Mouse (Mus musculus): ENCODE measurements around the gene Npr2. TPM values are rescaled to one million over a fixed set of nuclear protein-coding genes. Genes with fewer than 3 reads are reported as not detected.
A peak's percentile ranks its signal among the peaks of the same experiment; 100 is the strongest.

The Npr2 gene
- polyA plus RNA-seq (2012; rRNA removed): 38.0 and 41.5 TPM in 2 replicates

DNA sequence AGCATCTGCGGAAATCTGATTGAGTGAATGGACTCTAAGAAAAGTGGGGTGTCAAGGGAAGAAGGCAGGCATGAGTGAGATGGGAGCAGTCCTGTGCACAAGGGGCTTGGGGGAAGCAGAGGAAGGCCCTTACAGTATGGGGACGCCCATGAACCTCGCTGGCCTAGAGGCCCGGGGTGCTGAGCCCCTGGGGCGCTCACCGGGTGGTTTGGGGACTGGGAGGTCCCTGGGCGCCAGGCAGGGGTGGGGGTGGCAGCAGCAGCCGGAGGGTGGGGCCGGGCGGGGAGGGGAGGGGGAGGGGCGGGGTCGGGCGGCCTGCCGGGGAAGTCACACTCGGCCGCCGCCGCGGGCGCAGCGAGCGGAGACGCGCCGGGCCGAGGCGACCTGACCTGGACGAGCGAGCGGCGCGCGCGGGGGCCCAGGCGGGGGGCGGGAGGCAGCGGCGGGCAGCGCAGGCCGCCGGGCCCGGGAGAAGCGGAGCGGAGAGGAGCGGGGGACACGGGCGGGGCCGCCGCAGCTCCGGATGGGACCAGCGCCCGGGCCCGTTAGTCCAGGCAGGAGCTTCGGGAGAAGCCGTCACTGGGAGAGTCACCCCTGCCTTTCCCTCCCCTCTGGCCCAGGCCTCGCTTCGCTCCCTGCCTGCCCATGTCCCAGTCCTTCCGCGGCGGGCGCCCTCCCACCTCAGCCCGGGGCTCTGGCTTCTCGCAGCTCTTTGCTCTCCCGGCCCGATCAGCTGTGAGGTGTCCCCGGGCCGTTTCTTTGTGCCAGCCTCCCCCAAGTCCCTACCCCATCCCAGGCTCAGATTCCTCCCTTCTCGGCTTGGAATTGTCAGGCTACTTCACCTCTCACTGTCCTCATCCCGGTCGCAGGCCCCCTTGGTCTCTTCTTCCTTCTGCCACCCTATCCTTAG is at the start of gene Npr2:
Npr2 (plus strand) TSS at position 890 of the 910 bp plus-strand sequence.
- no peaks in the 10 kb centered on the region for H3K36me3 ChIP-seq (ENCODE audit: control insufficient read depth, insufficient read depth, low read length)
- no peaks in the 10 kb centered on the region for H3K27me3 ChIP-seq (replicated peaks; ENCODE audit: control insufficient read depth, insufficient read depth, low read length)
- TF ChIP-seq POLR2A (IDR thresholded peaks at IDR 0.05; ENCODE audit: low read depth, low read length): no peak
- H3K4me3 ChIP-seq (ENCODE audit: insufficient read depth, low read depth, low read length): peak within 1 kb of the TSS; percentile 59
- 4% methylated on average over 63 of the region's 70 CpGs for WGBS
- peak; percentile 58 for DNase-seq
- no peaks in the 10 kb centered on the region; the same call in 1 of the 2 replicates for H3K4me1 ChIP-seq (ENCODE audit: control insufficient read depth, insufficient read depth, low read length)
- no peak within 1 kb of the TSS; the same call in 1 of the 2 replicates for H3K27ac ChIP-seq (ENCODE audit: insufficient read depth, low read depth, low read length)

DNA sequence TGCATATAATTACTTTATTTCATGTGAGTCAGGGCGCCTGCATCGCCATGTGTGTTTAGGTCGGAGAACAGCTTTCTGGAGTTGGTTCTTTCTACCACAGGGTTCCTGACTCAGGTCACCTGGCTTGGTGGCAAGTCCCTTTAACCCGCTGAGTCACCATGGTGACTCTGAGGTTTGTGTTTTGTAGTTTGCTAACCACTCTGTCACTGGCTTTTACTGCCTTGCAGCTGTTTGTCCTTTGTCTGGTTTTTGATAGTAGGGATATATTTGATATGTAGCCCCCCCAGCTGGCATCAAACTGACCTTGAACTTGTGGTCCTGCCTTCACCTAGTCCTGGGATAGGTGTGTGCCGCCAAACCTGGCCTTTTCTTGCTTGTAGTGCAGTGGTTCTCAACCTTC is 49.5 kb upstream of the Npr2 start:
- 89% methylated on average over 5 of the region's 5 CpGs for WGBS
- 0 out of 2 replicates have a peak, but pooled peaks cover 1% of the 10 kb centered on the region for H3K36me3 ChIP-seq (ENCODE audit: control insufficient read depth, insufficient read depth, low read length)
- H3K4me1 ChIP-seq (ENCODE audit: control insufficient read depth, insufficient read depth, low read length): peaks cover 24% of the 10 kb centered on the region

DNA sequence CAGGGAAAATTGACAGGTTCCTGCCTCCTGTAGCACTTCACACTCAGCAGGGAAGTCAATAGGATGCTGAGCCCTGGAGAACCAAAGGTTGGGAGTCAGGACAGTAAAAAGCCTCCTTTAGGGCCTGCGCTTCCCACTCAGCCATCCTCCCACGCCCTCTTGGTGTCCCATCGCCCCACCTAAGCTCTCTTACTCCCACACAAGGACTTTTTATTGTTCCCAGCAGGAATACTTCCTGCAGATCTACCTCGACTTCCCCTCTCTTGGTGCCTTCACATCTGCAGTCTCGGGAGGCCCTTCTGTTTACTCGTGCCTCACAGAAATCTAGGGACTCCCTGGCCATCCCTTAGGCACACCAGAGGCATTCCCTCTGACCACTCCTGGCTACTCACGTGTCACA is 48.3 kb upstream of the Npr2 start:
- Histone ChIP-seq H3K27me3 (replicated peaks; ENCODE audit: control insufficient read depth, insufficient read depth, low read length) (no peaks in the 10 kb centered on the region), H3K4me1 (ENCODE audit: control insufficient read depth, insufficient read depth, low read length) (peaks cover 24% of the 10 kb centered on the region), H3K4me3 (ENCODE audit: insufficient read depth, low read depth, low read length) (no peak overlapping the region), H3K36me3 (ENCODE audit: control insufficient read depth, insufficient read depth, low read length) (0 out of 2 replicates have a peak, but pooled peaks cover 1% of the 10 kb centered on the region), H3K27ac (ENCODE audit: insufficient read depth, low read depth, low read length) (no peak overlapping the region)
- no peak for DNase-seq
- TF ChIP-seq POLR2A (IDR thresholded peaks at IDR 0.05; ENCODE audit: low read depth, low read length) (no peak), CTCF (conservative IDR thresholded peaks at IDR 0.05; ENCODE audit: insufficient read depth, insufficient read length, low read depth, low read length) (no peak)
- WGBS: 63% methylated on average over 7 of the region's 7 CpGs

More for the DNA sequence above, 49.5 kb upstream of the Npr2 start:
- Histone ChIP-seq H3K4me3 (ENCODE audit: insufficient read depth, low read depth, low read length) (no peak overlapping the region), H3K27me3 (replicated peaks; ENCODE audit: control insufficient read depth, insufficient read depth, low read length) (no peaks in the 10 kb centered on the region), H3K27ac (ENCODE audit: insufficient read depth, low read depth, low read length) (no peak overlapping the region)
- no peak for TF ChIP-seq POLR2A (IDR thresholded peaks at IDR 0.05; ENCODE audit: low read depth, low read length)
- no peak for TF ChIP-seq CTCF (conservative IDR thresholded peaks at IDR 0.05; ENCODE audit: insufficient read depth, insufficient read length, low read depth, low read length)
- no peak for DNase-seq

- 51% methylated on average over 12 of the region's 12 CpGs for WGBS
- 0 out of 2 replicates have a peak, but pooled peaks cover 1% of the 10 kb centered on the region for H3K36me3 ChIP-seq (ENCODE audit: control insufficient read depth, insufficient read depth, low read length)
- peak; percentile 79 for DNase-seq
- peaks cover 22% of the 10 kb centered on the region for H3K4me1 ChIP-seq (ENCODE audit: control insufficient read depth, insufficient read depth, low read length)
- no peaks in the 10 kb centered on the region for H3K27me3 ChIP-seq (replicated peaks; ENCODE audit: control insufficient read depth, insufficient read depth, low read length)
- no peak within 1 kb of the TSS for H3K4me3 ChIP-seq (ENCODE audit: insufficient read depth, low read depth, low read length)
- TF ChIP-seq CTCF (conservative IDR thresholded peaks at IDR 0.05; ENCODE audit: insufficient read depth, insufficient read length, low read depth, low read length): no peak
- TF ChIP-seq POLR2A (IDR thresholded peaks at IDR 0.05; ENCODE audit: low read depth, low read length): no peak
- H3K27ac ChIP-seq (ENCODE audit: insufficient read depth, low read depth, low read length): peak within 1 kb of the TSS; percentile 27; the same call in 1 of the 2 replicates
Observed at GRCm38 (mm10) chr4:43584444-43585416, 47.0 kb upstream of the Npr2 start, which contains the start of gene Msmp. TSS of gene Msmp (minus strand) at chr4:43584494.

- no peaks in the 10 kb centered on the region for H3K27me3 ChIP-seq (replicated peaks; ENCODE audit: control insufficient read depth, insufficient read depth, low read length)
- H3K27ac ChIP-seq (ENCODE audit: insufficient read depth, low read depth, low read length): peak overlapping the region; percentile 58; the same call in 1 of the 2 replicates
- TF ChIP-seq POLR2A (IDR thresholded peaks at IDR 0.05; ENCODE audit: low read depth, low read length): no peak
- TF ChIP-seq CTCF (conservative IDR thresholded peaks at IDR 0.05; ENCODE audit: insufficient read depth, insufficient read length, low read depth, low read length): no peak
- DNase-seq: no peak
- H3K4me1 ChIP-seq (ENCODE audit: control insufficient read depth, insufficient read depth, low read length): peaks cover 22% of the 10 kb centered on the region
- no peak overlapping the region for H3K4me3 ChIP-seq (ENCODE audit: insufficient read depth, low read depth, low read length)
- 49% methylated on average over 10 of the region's 10 CpGs for WGBS
- H3K36me3 ChIP-seq (ENCODE audit: control insufficient read depth, insufficient read depth, low read length): 0 out of 2 replicates have a peak, but pooled peaks cover 1% of the 10 kb centered on the region
Observed at GRCm38 (mm10) chr4:43585682-43586081, 46.1 kb upstream of the Npr2 start.

GRCm38 (mm10) chr4:43586411-43586810 is 45.3 kb upstream of the Npr2 start:
- Histone ChIP-seq H3K36me3 (ENCODE audit: control insufficient read depth, insufficient read depth, low read length) (no peaks in the 10 kb centered on the region), H3K4me1 (ENCODE audit: control insufficient read depth, insufficient read depth, low read length) (peaks cover 22% of the 10 kb centered on the region), H3K27ac (ENCODE audit: insufficient read depth, low read depth, low read length) (peak overlapping the region; percentile 58; the same call in 1 of the 2 replicates), H3K27me3 (replicated peaks; ENCODE audit: control insufficient read depth, insufficient read depth, low read length) (no peaks in the 10 kb centered on the region), H3K4me3 (ENCODE audit: insufficient read depth, low read depth, low read length) (no peak overlapping the region)
- TF ChIP-seq POLR2A (IDR thresholded peaks at IDR 0.05; ENCODE audit: low read depth, low read length) (no peak), CTCF (conservative IDR thresholded peaks at IDR 0.05; ENCODE audit: insufficient read depth, insufficient read length, low read depth, low read length) (no peak)
- WGBS: 27% methylated on average over 8 of the region's 8 CpGs
- peak; percentile 94 for DNase-seq
